Mouse (Mus musculus) adrenal gland, postnatal 36 days (tissue): ENCODE results near the gene Atp13a3. TPM values are rescaled to one million over a fixed set of nuclear protein-coding genes. Genes with fewer than 3 reads are reported as not detected.

Source experiments
- DNase-seq, 2 experiments: peaks; one replicate each; pipeline ENCODE4 v3.0.0; 2021; ENCODE audit warnings: mixed read lengths in 1 of 2
- total RNA-seq, 2 experiments: library from RNA; stranded (reverse); gene quantifications; 2 replicates each; pipeline ENCODE4 v1.2.3; 2021

Atp13a3 gene
- total RNA-seq, 2 experiments from 2014 or later: 89.6 to 92.1 TPM

DNA sequence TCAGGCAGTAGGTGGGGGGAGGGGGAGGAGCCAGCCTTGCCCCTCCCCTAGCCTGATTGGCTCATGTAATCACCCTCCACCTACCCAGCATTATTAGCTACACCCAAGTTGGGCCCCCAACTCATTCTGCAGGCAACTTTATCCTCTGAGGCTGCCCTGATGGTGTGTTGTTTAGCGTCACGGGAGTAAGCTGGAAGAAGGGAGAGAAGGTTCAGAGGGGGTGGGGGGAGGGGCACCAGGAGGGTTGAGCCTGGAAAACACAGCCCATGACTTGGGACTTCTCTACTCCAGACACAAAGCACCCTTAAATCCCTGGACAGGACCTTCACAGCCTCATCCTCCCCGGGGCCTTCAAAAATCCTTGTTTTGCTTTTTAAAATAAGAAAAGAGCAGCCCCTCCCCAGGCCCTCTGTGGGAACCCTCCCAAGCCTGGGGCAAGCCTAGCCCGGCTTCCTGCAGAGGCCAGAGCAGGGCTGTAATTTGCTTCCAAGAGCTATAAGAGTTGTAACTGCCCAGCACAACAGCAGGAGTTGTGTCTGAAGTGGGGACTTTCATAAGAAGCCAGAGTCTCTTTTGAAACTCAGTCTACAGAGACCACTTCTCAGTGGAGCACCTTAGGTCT, 125.0 kb downstream of the Atp13a3 start:
- no peak for DNase-seq

DNA sequence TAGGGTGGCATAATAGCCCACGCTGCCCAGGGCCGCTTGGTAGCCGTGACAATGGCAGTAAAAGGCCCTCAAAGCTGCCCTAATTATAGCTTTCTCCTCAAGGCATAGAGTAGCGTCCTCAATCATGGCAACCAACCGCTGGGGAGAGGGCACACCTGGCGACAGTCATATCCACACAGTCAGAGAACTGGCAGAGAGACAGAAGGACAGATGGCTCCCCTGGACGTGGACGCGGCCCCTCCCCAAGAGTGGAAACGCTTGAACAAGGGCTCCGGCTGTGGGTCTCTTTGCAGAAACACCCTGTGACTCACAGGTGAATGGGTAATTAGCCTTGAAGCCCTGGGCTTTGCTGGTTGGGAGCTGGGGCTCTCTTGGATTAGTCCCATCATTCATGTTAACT, 127.4 kb downstream of the Atp13a3 start:
- DNase-seq: peak in 1 of 2 experiments; percentile 7

DNA sequence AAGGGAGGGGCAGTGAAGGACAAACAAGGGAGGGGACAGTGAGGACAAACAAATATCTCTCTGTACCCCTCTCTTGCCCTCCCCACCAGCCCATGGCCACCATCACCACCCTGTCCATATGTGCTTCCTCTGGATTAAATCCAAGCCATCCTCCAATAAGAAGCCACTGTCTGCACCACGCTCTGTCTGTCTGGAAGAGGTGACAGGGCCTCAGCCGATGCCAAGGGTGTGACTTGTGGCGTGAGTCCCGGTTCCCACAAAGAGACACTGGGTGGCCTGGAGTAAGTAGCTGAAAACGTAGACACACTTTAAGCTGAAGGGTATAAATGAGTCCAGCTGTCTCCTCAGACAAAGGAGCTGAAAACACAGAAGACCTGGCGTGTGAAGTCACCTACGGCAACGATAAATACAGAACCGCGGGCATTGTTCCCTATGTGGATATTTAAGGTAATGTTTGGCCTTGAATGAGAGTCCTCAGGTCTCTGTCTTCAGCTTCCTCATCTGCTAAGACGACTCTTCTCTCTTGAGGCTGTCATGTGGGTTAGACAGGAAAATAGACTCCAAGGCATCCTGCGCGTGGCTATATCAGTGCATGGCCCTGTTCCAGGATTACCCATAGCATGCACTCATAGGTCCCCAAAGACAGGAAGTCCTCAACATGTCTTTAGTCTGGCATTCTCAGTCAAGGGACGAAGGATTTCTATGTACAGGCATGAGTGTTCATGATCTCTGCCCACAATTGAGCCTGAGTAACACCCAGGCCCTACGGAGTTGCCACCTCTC, 130.0 kb downstream of the Atp13a3 start:
- no peak for DNase-seq

DNA sequence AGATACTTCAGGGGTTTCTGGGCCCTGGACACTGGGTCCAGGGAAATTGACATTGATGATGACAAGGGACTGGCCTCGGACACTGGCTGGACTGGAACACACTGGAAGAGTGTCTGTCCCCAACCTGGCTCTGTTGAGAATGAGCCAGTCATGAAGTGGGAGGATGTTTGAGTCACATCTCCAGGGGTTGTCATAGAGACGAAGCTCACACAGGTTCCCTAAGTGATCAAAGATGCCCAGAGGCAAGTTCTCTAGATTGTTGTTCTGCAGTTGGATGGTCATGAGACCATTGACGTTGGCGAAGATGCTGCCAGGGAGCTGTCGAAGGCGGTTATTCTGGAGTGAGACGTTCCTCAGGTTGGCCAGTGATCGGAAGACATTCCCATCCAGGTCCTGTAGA, 132.7 kb downstream of the Atp13a3 start:
- no peak for DNase-seq

DNA sequence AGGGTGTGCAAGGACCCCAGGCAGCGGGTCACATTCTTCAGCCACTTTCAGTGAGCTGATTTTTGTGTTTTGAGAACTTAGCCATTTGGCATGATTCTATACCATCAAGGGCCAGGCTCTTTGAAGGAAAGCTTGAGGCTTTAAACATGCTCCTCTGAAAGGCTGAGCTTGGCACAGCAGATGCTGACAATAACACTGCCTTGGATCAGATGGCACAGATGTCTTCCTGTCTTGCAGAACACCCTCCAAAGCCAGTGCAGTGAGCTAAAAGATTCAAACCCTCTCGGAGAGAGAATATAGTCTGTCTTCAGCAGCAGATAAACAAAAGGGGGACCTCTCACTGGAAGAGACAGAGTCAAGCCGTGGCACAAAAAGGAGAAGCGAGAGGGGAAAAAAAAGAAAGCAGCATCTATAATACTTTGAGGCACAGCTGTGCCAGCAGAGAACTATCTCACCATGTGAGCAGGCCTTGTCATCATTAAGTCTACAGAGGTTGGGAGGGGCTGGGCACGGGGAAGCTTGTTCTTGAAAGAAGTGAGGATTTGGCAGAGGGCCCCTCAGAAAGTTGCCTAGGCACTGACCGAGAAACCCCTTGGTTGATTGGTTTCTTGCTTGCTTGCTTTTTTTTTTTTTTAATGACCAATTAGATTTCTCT, 133.7 kb downstream of the Atp13a3 start:
- no peak for DNase-seq

DNA sequence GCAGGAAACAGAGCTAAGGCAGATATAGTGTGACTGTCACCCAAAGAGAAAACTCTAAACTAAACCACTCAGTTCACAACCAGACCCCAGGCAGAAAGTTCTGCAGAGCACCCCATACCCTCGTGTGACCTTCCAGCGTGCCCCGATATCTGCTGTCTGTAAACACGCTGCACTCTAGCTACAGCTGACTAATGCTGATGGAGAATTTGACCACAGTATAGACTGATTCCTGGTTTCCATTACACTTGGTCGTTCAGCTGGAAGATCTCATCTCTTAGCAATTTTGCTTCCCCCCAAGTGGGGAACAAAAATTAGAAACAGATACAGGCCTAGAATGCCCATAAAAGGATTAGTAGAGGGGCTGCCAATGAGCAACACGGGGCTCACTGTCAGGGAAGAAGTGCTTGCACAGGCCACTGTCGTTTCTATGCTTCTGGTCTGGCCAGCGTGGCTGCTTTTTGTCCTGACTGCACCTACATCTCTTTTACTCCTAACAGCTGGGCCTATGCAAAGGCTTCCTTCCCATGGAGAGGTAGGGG, 134.5 kb downstream of the Atp13a3 start:
- no peak for DNase-seq

DNA sequence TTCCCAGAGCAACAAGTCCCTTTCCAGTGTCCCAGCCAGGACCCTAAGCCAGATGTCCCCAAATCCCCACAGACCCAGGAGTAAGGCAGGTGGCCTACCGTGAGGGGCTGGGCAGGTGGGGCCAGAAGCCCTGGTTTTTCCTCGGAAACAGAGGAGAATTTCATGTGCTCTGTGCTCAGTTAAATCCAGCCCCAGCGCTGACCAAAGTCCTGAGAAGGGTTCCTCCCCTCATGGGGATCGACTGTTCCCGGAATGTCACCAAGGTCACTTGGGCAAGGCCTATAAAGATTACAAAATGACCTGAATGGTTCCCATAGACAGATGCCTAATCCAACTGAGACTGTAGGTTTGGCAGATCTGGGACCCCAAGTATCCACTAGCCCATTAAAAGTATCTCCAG, 138.4 kb downstream of the Atp13a3 start, which contains the start of gene Cpn2:
Cpn2 (minus strand) TSS at position 141 of the 400 bp plus-strand sequence.
- peak; percentile 21 to 40 for DNase-seq

DNA sequence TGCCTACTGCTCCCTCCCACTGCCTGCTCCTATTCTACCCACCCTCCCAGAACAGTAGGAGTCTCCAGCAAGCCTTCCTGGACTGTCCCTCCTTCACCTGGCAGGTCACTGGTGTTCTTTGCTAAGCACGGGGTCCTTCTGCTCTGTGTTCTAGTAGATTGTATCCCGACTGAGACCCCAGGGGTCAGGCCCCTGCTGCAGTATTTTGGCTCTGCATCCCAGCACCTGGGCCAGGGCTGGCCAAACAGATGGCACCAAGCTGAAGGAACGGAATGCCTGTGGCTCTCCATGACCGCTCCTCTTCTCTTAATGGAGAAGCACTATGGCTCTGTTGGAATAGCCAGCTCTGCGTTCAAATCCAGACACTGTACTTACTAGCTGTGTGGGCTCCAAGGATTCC, 139.2 kb downstream of the Atp13a3 start:
- DNase-seq: no peak

DNA sequence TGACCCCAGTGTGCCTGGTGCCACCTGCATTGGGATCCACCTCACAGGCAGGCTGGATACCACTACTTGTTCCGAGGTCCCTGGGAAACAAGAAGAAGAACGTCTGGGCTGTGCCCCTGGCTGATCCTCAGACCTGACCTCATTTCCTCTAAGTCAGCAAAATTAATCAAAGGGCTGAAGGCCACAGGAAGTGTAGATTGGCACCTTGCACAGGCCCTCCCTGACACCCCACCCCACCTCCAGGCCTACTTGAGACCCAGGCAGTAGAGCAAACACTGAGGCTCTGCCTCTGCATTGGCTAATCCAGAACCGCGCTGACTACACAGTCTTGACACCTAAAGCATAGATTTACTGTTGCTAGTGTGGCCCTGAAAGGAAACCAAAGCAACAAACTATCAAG, 140.2 kb downstream of the Atp13a3 start:
- DNase-seq: no peak

DNA sequence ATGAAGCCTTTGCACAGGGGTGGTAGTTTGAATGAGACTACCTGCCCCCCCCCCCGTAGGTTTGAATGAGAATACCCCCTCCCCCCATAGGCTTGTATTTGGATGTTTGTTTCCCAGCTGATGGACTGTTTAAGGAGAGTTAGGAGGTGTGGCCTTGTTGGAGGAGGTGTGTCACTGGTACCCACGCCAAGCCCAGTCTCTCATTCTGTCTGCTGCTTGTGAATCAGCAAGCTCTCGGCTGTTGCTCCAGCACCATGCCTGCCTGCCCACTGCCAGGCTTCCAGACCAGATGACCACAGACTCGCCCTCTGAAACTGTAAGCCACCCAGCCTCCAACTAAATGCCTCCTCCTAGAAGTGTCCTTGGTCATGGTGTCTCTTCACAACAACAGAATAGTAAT, 142.6 kb downstream of the Atp13a3 start:
- peak in 1 of 2 experiments; percentile 20 for DNase-seq

DNA sequence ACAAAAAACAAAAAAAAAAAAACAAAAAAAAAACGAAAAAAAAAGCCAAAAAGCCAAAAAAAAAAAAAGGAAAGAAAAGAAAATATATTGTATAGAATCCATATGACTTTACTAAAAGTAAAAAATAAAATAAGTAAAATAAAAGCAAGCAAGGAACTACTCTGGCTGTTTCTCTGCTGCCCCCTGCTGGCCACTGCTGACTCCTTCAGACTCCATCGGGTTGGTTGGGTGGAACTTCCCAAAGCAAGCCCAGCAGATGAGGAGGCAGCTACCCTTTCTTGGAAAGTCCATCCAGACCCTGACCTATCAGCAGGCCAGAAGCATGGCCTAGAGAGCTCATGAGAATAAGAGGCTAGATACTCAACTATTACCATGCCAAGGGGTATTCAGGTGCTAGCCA, 143.1 kb downstream of the Atp13a3 start:
- peak; percentile 76 to 83 for DNase-seq

Other genes with a start within 250 kb of the Atp13a3 start
- gene Cpn2, start 138.5 kb downstream of the Atp13a3 start, total RNA-seq: 1 to 10 TPM; 1.3 to 2.1 TPM
- under 1 TPM in 1 of 2 experiments, not detected in 1; 0.03 TPM for gene Lrrc15, start 122.7 kb downstream of the Atp13a3 start, total RNA-seq
- gene Gp5, start 95.2 kb downstream of the Atp13a3 start, total RNA-seq: under 1 TPM; 0.20 to 0.26 TPM
- gene Tmem44, start 144.9 kb upstream of the Atp13a3 start, total RNA-seq: 1 to 10 TPM; 3.7 to 4.7 TPM
- gene Lsg1, start 181.6 kb upstream of the Atp13a3 start, total RNA-seq: 10 to 100 TPM; 36.7 to 37.2 TPM
- gene Fam43a, start 193.7 kb upstream of the Atp13a3 start, total RNA-seq: 10 to 100 TPM; 23.6 to 27.5 TPM